Mouse (Mus musculus) ES-Bruce4 (cell line): ENCODE data around the gene Uhmk1. TPM values are rescaled to one million over a fixed set of nuclear protein-coding genes. Genes with fewer than 3 reads are reported as not detected.
A peak's percentile ranks its signal among the peaks of the same experiment; 100 is the strongest.

ENCODE experiments used
- H3K27ac ChIP-seq: 2 replicates; pipeline ENCODE4 v1.5.1; 2012; ENCODE audit warnings: low read length, inconsistent platforms; ENCODE audit not compliant: insufficient read depth
- H3K27me3 ChIP-seq: 2 replicates; pipeline ENCODE4 v1.6.1; 2012; ENCODE audit warnings: mild to moderate bottlenecking, low read length, inconsistent platforms; ENCODE audit not compliant: control insufficient read depth, poor library complexity, insufficient read depth, severe bottlenecking
- H3K36me3 ChIP-seq: 2 replicates; pipeline ENCODE4 v1.6.1; 2012; ENCODE audit warnings: inconsistent platforms, mild to moderate bottlenecking, low read length, moderate library complexity; ENCODE audit not compliant: control insufficient read depth, poor library complexity, insufficient read depth, severe bottlenecking
- H3K4me1 ChIP-seq: one replicate; pipeline ENCODE4 v1.8.1; 2011; ENCODE audit warnings: low read length; ENCODE audit not compliant: control insufficient read depth, insufficient read depth
- H3K4me3 ChIP-seq: 2 replicates; pipeline ENCODE4 v1.5.1; 2011; ENCODE audit warnings: low read depth, mild to moderate bottlenecking, low read length
- H3K9ac ChIP-seq: 2 replicates; pipeline ENCODE4 v1.6.1; 2012; ENCODE audit warnings: low read depth, mild to moderate bottlenecking, inconsistent platforms; ENCODE audit not compliant: poor library complexity, severe bottlenecking
- H3K9me3 ChIP-seq: replicated peaks from 2 replicates; pipeline ENCODE4 v1.6.1; 2012; ENCODE audit warnings: mild to moderate bottlenecking, low read length, inconsistent platforms; ENCODE audit not compliant: control insufficient read depth, poor library complexity, insufficient read depth, severe bottlenecking
- CTCF ChIP-seq: IDR thresholded peaks from one replicate; pipeline ENCODE4 v1.8.1; 2011; ENCODE audit warnings: low read depth, low read length
- EP300 ChIP-seq: IDR thresholded peaks from 2 replicates; pipeline ENCODE4 v1.6.1; 2011; ENCODE audit warnings: low read depth, low read length; ENCODE audit not compliant: insufficient read depth
- POLR2A ChIP-seq: IDR thresholded peaks from one replicate; pipeline ENCODE4 v1.8.1; 2011; ENCODE audit warnings: low read length; ENCODE audit not compliant: insufficient read depth
- polyA plus RNA-seq: library from polyadenylated mRNA; stranded (reverse); fragments of >200 nt; gene quantifications from 2 replicates; pipeline ENCODE4 v1.2.4, GENCODE M21; 2011; ENCODE audit warnings: low read depth; ENCODE audit not compliant: missing spikeins, insufficient read depth, insufficient read length

The Uhmk1 gene
- polyA plus RNA-seq, 1 experiment: 28.6 TPM

GRCm38 (mm10) chr1:170200379-170200778, 14.8 kb downstream of the Uhmk1 start:
- no peaks in the 10 kb centered on the region for H3K27me3 ChIP-seq
- TF ChIP-seq EP300 (no peak), CTCF (peak; percentile 26), POLR2A (no peak)
- peaks cover 24% of the 10 kb centered on the region for H3K36me3 ChIP-seq
- no peak overlapping the region for H3K9ac ChIP-seq
- no peaks in the 10 kb centered on the region for H3K9me3 ChIP-seq
- no peak overlapping the region for H3K4me3 ChIP-seq
- H3K4me1 ChIP-seq: no peaks in the 10 kb centered on the region
- no peak overlapping the region for H3K27ac ChIP-seq

- H3K4me1 ChIP-seq: no peaks in the 10 kb centered on the region
- H3K9me3 ChIP-seq: no peaks in the 10 kb centered on the region
- peaks cover 22% of the 10 kb centered on the region for H3K36me3 ChIP-seq
- TF ChIP-seq EP300 (no peak), CTCF (no peak), POLR2A (no peak)
- H3K9ac ChIP-seq: no peak overlapping the region
- no peak overlapping the region for H3K27ac ChIP-seq
- no peaks in the 10 kb centered on the region for H3K27me3 ChIP-seq
- H3K4me3 ChIP-seq: no peak overlapping the region
Observed at GRCm38 (mm10) chr1:170196211-170196610, 19.0 kb downstream of the Uhmk1 start.

GRCm38 (mm10) chr1:170191925-170192324, 23.3 kb downstream of the Uhmk1 start:
- peaks cover 2% of the 10 kb centered on the region for H3K4me1 ChIP-seq
- TF ChIP-seq POLR2A (no peak), EP300 (no peak), CTCF (no peak)
- H3K36me3 ChIP-seq: peaks cover 7% of the 10 kb centered on the region; the same call in 1 of the 2 replicates
- H3K9me3 ChIP-seq: no peaks in the 10 kb centered on the region
- no peak overlapping the region for H3K27ac ChIP-seq
- no peaks in the 10 kb centered on the region for H3K27me3 ChIP-seq
- H3K4me3 ChIP-seq: no peak overlapping the region
- no peak overlapping the region for H3K9ac ChIP-seq

- H3K9me3 ChIP-seq: no peaks in the 10 kb centered on the region
- H3K27me3 ChIP-seq: no peaks in the 10 kb centered on the region
- H3K4me1 ChIP-seq: peaks cover 2% of the 10 kb centered on the region
- H3K9ac ChIP-seq: no peak overlapping the region
- TF ChIP-seq POLR2A: no peak
- TF ChIP-seq CTCF: no peak
- no peak for TF ChIP-seq EP300
- H3K27ac ChIP-seq: no peak overlapping the region
- peaks cover 7% of the 10 kb centered on the region; the same call in 1 of the 2 replicates for H3K36me3 ChIP-seq
- H3K4me3 ChIP-seq: no peak overlapping the region
Observed at GRCm38 (mm10) chr1:170190225-170190624, 25.0 kb downstream of the Uhmk1 start.

- Histone ChIP-seq H3K36me3 (peaks cover 4% of the 10 kb centered on the region; the same call in 1 of the 2 replicates), H3K9ac (no peak overlapping the region), H3K4me3 (no peak overlapping the region), H3K27ac (no peak overlapping the region), H3K27me3 (no peaks in the 10 kb centered on the region), H3K4me1 (peaks cover 2% of the 10 kb centered on the region), H3K9me3 (no peaks in the 10 kb centered on the region)
- no peak for TF ChIP-seq POLR2A
Observed at GRCm38 (mm10) chr1:170188601-170189000, 26.6 kb downstream of the Uhmk1 start.

GRCm38 (mm10) chr1:170186531-170186930, 28.7 kb downstream of the Uhmk1 start:
- TF ChIP-seq EP300 (no peak), POLR2A (no peak), CTCF (no peak)
- no peaks in the 10 kb centered on the region for H3K27me3 ChIP-seq
- no peak overlapping the region for H3K27ac ChIP-seq
- H3K9ac ChIP-seq: no peak overlapping the region
- peaks cover 2% of the 10 kb centered on the region for H3K4me1 ChIP-seq
- no peak overlapping the region for H3K4me3 ChIP-seq
- no peaks in the 10 kb centered on the region for H3K36me3 ChIP-seq
- H3K9me3 ChIP-seq: no peaks in the 10 kb centered on the region

- TF ChIP-seq POLR2A (no peak), EP300 (no peak), CTCF (no peak)
Observed at GRCm38 (mm10) chr1:170185137-170185536, 30.1 kb downstream of the Uhmk1 start.

More at GRCm38 (mm10) chr1:170185137-170185536, 30.1 kb downstream of the Uhmk1 start:
- H3K27ac ChIP-seq: no peak overlapping the region
- no peaks in the 10 kb centered on the region for H3K36me3 ChIP-seq
- no peak overlapping the region for H3K4me3 ChIP-seq
- no peak overlapping the region for H3K9ac ChIP-seq
- no peaks in the 10 kb centered on the region for H3K27me3 ChIP-seq
- peaks cover 2% of the 10 kb centered on the region for H3K4me1 ChIP-seq
- no peaks in the 10 kb centered on the region for H3K9me3 ChIP-seq
